Mouse (Mus musculus): ENCODE results near the gene Sipa1l2.

Sipa1l2 gene

GRCm38 (mm10) chr8:125569533-125570365 lies at the start of gene Sipa1l2:
Sipa1l2 (minus strand) TSS chr8:125569808.
- peak; percentile 88 to 94 for DNase-seq (ENCODE audit: low spot score in 2 of 2)

- DNase-seq (ENCODE audit: low spot score in 2 of 2), result no peak
Observed at GRCm38 (mm10) chr8:125618543-125619335, 49.1 kb upstream of the Sipa1l2 start.

- DNase-seq (ENCODE audit: low spot score in 2 of 2), result no peak
Observed at GRCm38 (mm10) chr8:125616935-125617334, 47.3 kb upstream of the Sipa1l2 start.

GRCm38 (mm10) chr8:125616039-125616438 lies 46.4 kb upstream of the Sipa1l2 start:
- no peak for DNase-seq (ENCODE audit: low spot score in 2 of 2)

- no peak for DNase-seq (ENCODE audit: low spot score in 2 of 2)
Observed at GRCm38 (mm10) chr8:125613552-125613951, 43.9 kb upstream of the Sipa1l2 start.

GRCm38 (mm10) chr8:125611799-125612560 lies 42.4 kb upstream of the Sipa1l2 start:
- no peak for DNase-seq (ENCODE audit: low spot score in 2 of 2)

- DNase-seq (ENCODE audit: low spot score in 2 of 2), result no peak
Observed at GRCm38 (mm10) chr8:125611024-125611798, 41.6 kb upstream of the Sipa1l2 start.

GRCm38 (mm10) chr8:125609737-125610136 lies 40.1 kb upstream of the Sipa1l2 start:
- no peak for DNase-seq (ENCODE audit: low spot score in 2 of 2)

- no peak for DNase-seq (ENCODE audit: low spot score in 2 of 2)
Observed at GRCm38 (mm10) chr8:125607714-125608223, 38.2 kb upstream of the Sipa1l2 start.

- DNase-seq (ENCODE audit: low spot score in 2 of 2), result no peak
Observed at GRCm38 (mm10) chr8:125606937-125607336, 37.3 kb upstream of the Sipa1l2 start.

- DNase-seq (ENCODE audit: low spot score in 2 of 2), result no peak
Observed at GRCm38 (mm10) chr8:125604817-125605512, 35.4 kb upstream of the Sipa1l2 start.

GRCm38 (mm10) chr8:125604213-125604816 lies 34.7 kb upstream of the Sipa1l2 start:
- DNase-seq (ENCODE audit: low spot score in 2 of 2), result no peak

GRCm38 (mm10) chr8:125603312-125603840 lies 33.8 kb upstream of the Sipa1l2 start:
- DNase-seq (ENCODE audit: low spot score in 2 of 2), result no peak

GRCm38 (mm10) chr8:125600033-125600686 lies 30.6 kb upstream of the Sipa1l2 start:
- no peak for DNase-seq (ENCODE audit: low spot score in 2 of 2)

- no peak for DNase-seq (ENCODE audit: low spot score in 2 of 2)
Observed at GRCm38 (mm10) chr8:125595571-125596508, 26.2 kb upstream of the Sipa1l2 start.

- DNase-seq (ENCODE audit: low spot score in 2 of 2), result no peak
Observed at GRCm38 (mm10) chr8:125590363-125590762, 20.8 kb upstream of the Sipa1l2 start.

GRCm38 (mm10) chr8:125586587-125586986 lies 17.0 kb upstream of the Sipa1l2 start:
- DNase-seq (ENCODE audit: low spot score in 2 of 2), result no peak

GRCm38 (mm10) chr8:125584276-125584675 lies 14.7 kb upstream of the Sipa1l2 start:
- DNase-seq (ENCODE audit: low spot score in 2 of 2), result no peak
